Mouse (Mus musculus) neural tube, embryonic 15.5 days (tissue): ENCODE results near the gene Dst. TPM values are rescaled to one million over a fixed set of nuclear protein-coding genes. Genes with fewer than 3 reads are reported as not detected.

ENCODE experiments used
- ATAC-seq: fragments of 200-750 bp; cut with Nextera tagmentation; 2 replicates; pipeline ENCODE4 v1.8.0; 2017; ENCODE audit warnings: mild to moderate bottlenecking, moderate TSS enrichment, moderate library complexity; ENCODE audit not compliant: low FRiP score
- H3K27ac ChIP-seq: fragments of 300-500 bp; sonication (generic); replicated peaks from 2 replicates; pipeline ENCODE4 v1.5.1; 2015; ENCODE audit warnings: mild to moderate bottlenecking, inconsistent platforms
- H3K27me3 ChIP-seq: fragments of 300-500 bp; sonication (generic); replicated peaks from 2 replicates; pipeline ENCODE4 v1.6.1; 2015; ENCODE audit warnings: inconsistent platforms
- H3K36me3 ChIP-seq: fragments of 300-500 bp; sonication (generic); 2 replicates; pipeline ENCODE4 v1.6.1; 2015; ENCODE audit warnings: inconsistent platforms
- H3K4me1 ChIP-seq: fragments of 300-500 bp; sonication (generic); 2 replicates; pipeline ENCODE4 v1.6.1; 2015; ENCODE audit warnings: inconsistent platforms
- H3K4me2 ChIP-seq: fragments of 300-500 bp; sonication (generic); 2 replicates; pipeline ENCODE4 v1.6.1; 2015; ENCODE audit warnings: inconsistent platforms, mild to moderate bottlenecking, moderate library complexity
- H3K4me3 ChIP-seq: fragments of 300-500 bp; sonication (generic); replicated peaks from 2 replicates; pipeline ENCODE4 v1.5.1; 2015; ENCODE audit warnings: mild to moderate bottlenecking, inconsistent platforms
- H3K9ac ChIP-seq: fragments of 300-500 bp; sonication (generic); replicated peaks from 2 replicates; pipeline ENCODE4 v1.6.1; 2015; ENCODE audit warnings: mild to moderate bottlenecking, inconsistent platforms
- H3K9me3 ChIP-seq: fragments of 300-500 bp; sonication (generic); replicated peaks from 2 replicates; pipeline ENCODE4 v1.6.1; 2016; ENCODE audit warnings: inconsistent platforms
- WGBS: fragments of 180-500 bp; shearing (Covaris S2); methylation state at CpG from one replicate; pipeline ENCODE4 v1.1.7; 2015; ENCODE audit warnings: mixed read lengths; 5-methylcytosine and 5-hydroxymethylcytosine counted together
- polyA plus RNA-seq: library from polyadenylated mRNA; unstranded; fragments of >200 nt; fragmentation: Nextera tagmentation; extraction: Ambion mirVana; gene quantifications from 2 replicates; pipeline ENCODE4 v1.2.1, GENCODE M21; 2015

Gene Dst
- polyA plus RNA-seq, 1 experiment from 2014 or later: 38.0 TPM

DNA sequence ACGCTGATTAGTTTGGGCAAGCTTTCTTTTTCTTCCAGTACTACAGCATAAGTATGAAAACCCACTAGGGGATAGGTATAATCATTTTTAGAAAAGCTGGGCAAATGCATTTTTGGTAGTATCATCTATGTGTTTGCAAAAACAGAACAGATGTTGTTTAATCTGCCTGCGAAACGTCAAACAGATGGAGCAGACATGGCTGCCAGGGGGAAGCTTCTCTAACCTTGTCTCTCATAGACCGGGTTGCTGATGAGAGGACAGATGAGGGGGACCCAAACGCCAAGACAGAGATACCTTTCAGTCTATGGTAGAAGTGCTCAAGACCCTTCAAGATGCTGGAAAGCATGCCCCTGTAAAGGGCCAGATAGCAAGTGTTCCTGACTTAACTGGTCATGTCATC lies 40.5 kb downstream of the Dst start:
- Histone ChIP-seq H3K36me3 (no peaks in the 10 kb centered on the region), H3K4me1 (no peaks in the 10 kb centered on the region), H3K27me3 (no peaks in the 10 kb centered on the region), H3K4me3 (no peak overlapping the region), H3K27ac (no peak overlapping the region), H3K4me2 (no peak overlapping the region), H3K9me3 (no peaks in the 10 kb centered on the region), H3K9ac (no peak overlapping the region)
- 72% methylated on average over 5 of the region's 5 CpGs for WGBS
- ATAC-seq: no peak

DNA sequence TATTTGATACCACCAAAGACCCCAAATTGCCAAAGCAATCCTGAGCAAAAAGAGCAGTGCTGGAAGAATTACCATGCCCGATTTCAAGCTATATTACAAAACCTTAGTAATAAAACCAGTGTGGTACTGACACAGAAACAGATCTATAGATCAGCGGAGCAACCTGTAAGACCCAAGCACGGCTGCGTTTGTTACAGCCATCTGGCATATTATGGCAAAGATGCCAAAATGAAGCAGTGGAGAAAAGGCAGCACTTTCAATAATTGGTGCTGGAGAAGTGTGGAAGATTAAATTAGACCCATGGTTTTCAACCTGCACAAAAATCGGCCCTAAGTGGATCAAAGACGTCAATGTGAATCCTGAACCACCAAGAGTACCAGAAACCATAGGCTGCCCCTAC lies 47.6 kb downstream of the Dst start:
- WGBS: 96% methylated on average over 6 of the region's 6 CpGs
- H3K4me2 ChIP-seq: no peak overlapping the region
- H3K4me3 ChIP-seq: no peak overlapping the region
- no peaks in the 10 kb centered on the region for H3K36me3 ChIP-seq
- no peaks in the 10 kb centered on the region for H3K4me1 ChIP-seq
- H3K27ac ChIP-seq: no peak overlapping the region
- H3K9ac ChIP-seq: no peak overlapping the region
- H3K9me3 ChIP-seq: peaks cover 3% of the 10 kb centered on the region; the same call in 1 of the 2 replicates
- ATAC-seq: no peak
- H3K27me3 ChIP-seq: no peaks in the 10 kb centered on the region

DNA sequence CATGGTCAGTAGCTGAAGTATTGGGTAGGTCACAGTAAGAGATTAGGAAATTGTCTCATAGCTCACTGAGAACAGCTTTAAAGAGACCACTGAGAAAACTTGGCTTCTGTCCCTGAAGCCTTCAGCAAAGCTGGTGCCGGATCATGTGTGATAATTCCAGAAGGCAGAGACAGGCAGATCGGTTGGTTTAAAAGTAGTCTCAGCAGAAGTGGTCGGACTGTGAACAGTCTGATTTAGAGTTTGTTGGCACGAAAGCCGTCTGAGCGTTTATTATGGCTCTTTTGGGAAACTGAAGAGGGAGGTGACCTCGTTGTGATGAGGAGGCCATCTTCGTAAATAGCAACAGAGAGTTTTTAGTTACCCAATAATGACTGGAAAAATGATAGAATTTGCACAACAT lies 52.4 kb downstream of the Dst start:
- Histone ChIP-seq H3K4me2 (no peak overlapping the region), H3K4me1 (no peaks in the 10 kb centered on the region), H3K36me3 (no peaks in the 10 kb centered on the region), H3K4me3 (no peak overlapping the region), H3K27me3 (no peaks in the 10 kb centered on the region), H3K9ac (no peak overlapping the region), H3K9me3 (peaks cover 3% of the 10 kb centered on the region; the same call in 1 of the 2 replicates), H3K27ac (no peak overlapping the region)
- 70% methylated on average over 8 of the region's 8 CpGs for WGBS
- ATAC-seq: no peak

DNA sequence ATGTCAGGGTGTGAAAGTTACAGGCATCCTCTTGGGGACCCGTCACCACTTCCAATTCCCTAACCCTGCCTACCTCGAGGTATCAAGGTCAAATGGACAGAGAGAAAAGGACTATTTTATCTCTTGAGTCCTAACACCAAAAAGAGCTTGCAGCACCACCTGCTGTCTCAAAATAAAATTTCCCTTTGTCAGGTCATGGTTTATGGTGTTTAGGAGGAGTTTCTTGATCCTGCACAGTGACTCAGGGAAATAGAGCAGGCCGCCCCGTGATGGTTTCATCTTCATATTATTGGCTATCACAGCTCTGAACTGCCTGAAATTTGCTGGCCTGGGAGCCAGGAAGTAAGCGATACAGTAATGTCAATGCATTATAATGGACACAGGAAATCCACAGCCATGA lies 56.6 kb downstream of the Dst start:
- Histone ChIP-seq H3K9ac (no peak overlapping the region), H3K27me3 (no peaks in the 10 kb centered on the region), H3K9me3 (no peaks in the 10 kb centered on the region), H3K27ac (no peak overlapping the region), H3K36me3 (no peaks in the 10 kb centered on the region), H3K4me3 (no peak overlapping the region), H3K4me2 (no peak overlapping the region), H3K4me1 (no peaks in the 10 kb centered on the region)
- ATAC-seq: 0 out of 2 replicates have a peak, but pooled peaks have one; percentile 37
- 56% methylated on average over 5 of the region's 5 CpGs for WGBS

DNA sequence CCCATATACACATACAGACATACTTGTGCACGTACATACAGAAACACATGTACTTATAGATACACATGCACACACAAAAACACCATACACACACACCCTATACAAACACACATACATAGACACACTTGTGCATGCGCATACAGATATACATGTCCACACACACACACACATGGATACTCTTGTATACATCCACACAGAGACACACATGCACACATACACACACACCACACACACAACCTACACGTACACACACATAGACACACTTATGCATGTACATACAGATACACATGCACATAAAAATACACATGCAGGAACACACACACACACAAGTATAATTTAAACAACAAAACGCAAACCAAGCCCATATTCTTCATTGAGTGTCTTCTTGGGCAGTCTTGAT lies 57.8 kb downstream of the Dst start:
- Histone ChIP-seq H3K4me2 (no peak overlapping the region), H3K27me3 (no peaks in the 10 kb centered on the region), H3K9ac (no peak overlapping the region), H3K36me3 (no peaks in the 10 kb centered on the region), H3K27ac (no peak overlapping the region), H3K4me1 (no peaks in the 10 kb centered on the region), H3K4me3 (no peak overlapping the region), H3K9me3 (no peaks in the 10 kb centered on the region)
- ATAC-seq: no peak
- 85% methylated on average over 4 of the region's 4 CpGs for WGBS

DNA sequence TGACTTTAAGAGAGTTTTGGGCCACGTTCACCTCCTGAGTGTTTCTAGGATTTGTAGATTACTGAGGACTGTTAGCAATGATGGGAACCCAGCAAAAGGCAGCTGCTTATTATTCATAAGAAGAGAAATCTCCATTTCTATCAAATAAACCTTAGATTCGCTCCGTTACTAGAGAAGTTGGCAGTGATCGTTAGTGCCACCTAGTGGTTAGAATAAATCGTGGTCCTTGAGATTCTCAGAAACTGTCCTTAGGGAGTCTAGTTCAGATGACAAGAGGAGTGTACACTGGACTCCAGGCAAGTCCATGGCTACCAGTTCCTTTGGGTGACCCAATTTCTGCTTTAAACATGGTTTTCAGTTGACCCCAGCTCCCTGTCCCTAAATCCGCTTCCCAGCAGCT lies 58.3 kb downstream of the Dst start:
- Histone ChIP-seq H3K4me3 (no peak overlapping the region), H3K36me3 (no peaks in the 10 kb centered on the region), H3K9ac (no peak overlapping the region), H3K27ac (no peak overlapping the region), H3K27me3 (no peaks in the 10 kb centered on the region), H3K9me3 (no peaks in the 10 kb centered on the region), H3K4me2 (no peak overlapping the region), H3K4me1 (no peaks in the 10 kb centered on the region)
- WGBS: 32% methylated on average over 6 of the region's 6 CpGs
- no peak for ATAC-seq

DNA sequence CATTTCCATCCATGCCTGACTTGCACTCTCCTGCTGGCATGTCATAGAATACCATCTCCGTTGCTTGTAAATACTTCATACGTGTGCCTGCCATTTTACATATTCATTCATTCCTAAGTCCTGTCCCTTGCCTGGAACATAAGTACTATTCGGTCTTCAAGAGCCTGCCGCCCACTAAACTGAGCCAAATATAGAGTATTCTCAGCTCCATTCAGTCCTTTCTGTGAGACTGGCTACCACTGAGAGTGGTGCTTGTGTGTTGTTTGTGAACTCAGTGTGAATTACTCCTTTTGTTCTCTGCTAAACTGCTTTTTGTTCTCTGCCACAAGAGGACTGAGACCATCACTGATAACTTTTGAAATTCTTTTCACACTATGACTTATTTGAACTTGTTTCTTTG lies 59.2 kb downstream of the Dst start:
- 53% methylated on average over 4 of the region's 4 CpGs for WGBS
- Histone ChIP-seq H3K36me3 (no peaks in the 10 kb centered on the region), H3K4me1 (no peaks in the 10 kb centered on the region), H3K9me3 (no peaks in the 10 kb centered on the region), H3K27ac (no peak overlapping the region), H3K27me3 (no peaks in the 10 kb centered on the region), H3K9ac (no peak overlapping the region), H3K4me3 (no peak overlapping the region), H3K4me2 (no peak overlapping the region)
- ATAC-seq: no peak

DNA sequence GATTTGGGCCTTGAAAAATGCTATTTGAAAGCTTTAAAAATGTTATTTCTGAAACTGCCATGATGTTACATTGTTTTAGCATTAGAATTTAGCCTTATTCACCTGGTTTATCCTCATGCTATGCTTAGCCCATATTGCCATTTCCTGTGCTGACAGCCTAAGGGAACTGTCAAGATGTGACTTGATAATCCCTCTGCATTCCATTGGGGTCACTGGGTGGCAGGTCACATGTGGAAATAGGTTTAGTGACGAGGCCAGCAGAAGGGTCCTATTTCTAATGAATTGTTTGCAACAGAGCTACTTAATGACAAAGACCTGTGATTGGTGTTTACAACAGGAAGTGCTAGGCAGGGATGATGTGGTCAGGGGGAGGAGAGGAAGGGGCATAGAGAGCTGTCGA lies 61.9 kb downstream of the Dst start:
- H3K9me3 ChIP-seq: no peaks in the 10 kb centered on the region
- H3K4me2 ChIP-seq: no peak overlapping the region
- H3K9ac ChIP-seq: no peak overlapping the region
- WGBS: 40% methylated on average over 2 of the region's 2 CpGs
- no peaks in the 10 kb centered on the region for H3K27me3 ChIP-seq
- no peaks in the 10 kb centered on the region for H3K36me3 ChIP-seq
- no peak overlapping the region for H3K4me3 ChIP-seq
- no peak overlapping the region for H3K27ac ChIP-seq
- ATAC-seq: no peak
- H3K4me1 ChIP-seq: no peaks in the 10 kb centered on the region

DNA sequence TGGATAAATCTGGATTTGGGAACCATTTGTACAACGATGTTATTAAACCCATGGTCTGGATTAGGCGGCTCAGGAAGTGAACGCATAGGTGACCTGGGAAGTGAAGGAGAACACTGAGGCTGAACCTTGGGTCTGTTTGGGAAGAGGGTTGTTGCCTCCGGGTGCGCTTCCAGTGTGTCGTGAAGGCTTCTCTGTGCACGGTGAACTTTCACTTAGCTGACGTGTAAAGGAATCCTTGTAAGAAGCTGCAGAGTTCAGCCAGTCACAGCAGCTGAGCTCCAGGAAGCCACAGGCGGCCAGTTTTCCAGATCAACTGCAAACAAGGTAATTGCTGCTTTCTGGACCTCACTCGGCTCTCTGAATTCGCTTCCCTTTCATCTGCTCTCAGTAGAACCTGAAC lies 66.4 kb downstream of the Dst start:
- no peaks in the 10 kb centered on the region for H3K9me3 ChIP-seq
- no peak overlapping the region for H3K4me2 ChIP-seq
- WGBS: 91% methylated on average over 11 of the region's 11 CpGs
- no peak for ATAC-seq
- H3K4me1 ChIP-seq: no peaks in the 10 kb centered on the region
- H3K4me3 ChIP-seq: no peak overlapping the region
- H3K27ac ChIP-seq: no peak overlapping the region
- H3K27me3 ChIP-seq: no peaks in the 10 kb centered on the region
- no peaks in the 10 kb centered on the region for H3K36me3 ChIP-seq
- H3K9ac ChIP-seq: no peak overlapping the region

DNA sequence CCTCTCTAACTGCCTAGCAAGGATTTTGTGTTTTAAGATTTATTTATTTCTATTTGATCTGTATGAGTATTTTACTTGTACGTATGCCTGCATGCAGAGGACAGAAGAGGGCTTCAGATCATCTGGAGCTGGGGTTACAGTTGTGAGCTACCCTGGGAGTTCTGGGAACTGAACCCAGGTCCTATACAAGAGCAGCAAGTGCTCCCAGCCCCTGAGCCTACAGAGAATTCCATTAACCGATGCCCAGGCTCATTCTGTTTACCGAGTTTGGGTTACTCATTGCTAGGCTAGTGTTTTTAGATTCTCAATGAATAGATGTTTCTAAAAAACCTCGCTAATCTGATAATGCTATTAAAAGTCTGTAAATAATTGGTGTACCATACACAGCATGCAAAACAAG lies 67.3 kb downstream of the Dst start:
- WGBS: 84% methylated on average over 4 of the region's 4 CpGs

DNA sequence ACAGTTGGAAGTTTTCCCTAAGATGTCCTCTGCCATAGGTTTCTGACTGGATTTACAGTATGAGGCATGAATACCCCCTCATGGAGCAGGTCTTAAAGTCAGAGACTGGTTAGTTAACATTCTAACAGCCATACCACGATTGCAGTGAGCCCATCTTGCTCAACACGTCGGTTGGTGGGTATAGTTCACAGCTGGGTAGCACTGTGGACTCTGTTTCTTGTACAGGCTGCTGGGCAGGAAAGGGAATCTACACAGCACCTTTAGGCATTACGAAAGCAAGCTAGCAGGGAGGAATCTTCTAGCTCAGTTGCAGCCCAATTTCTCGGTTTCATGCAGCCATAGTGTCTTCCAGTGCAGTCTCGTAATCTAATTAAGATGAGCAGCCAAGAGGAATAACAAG lies 69.8 kb downstream of the Dst start:
- Histone ChIP-seq H3K4me2 (no peak overlapping the region), H3K9me3 (no peaks in the 10 kb centered on the region), H3K27me3 (no peaks in the 10 kb centered on the region), H3K27ac (no peak overlapping the region), H3K4me3 (no peak overlapping the region), H3K4me1 (no peaks in the 10 kb centered on the region), H3K9ac (no peak overlapping the region), H3K36me3 (no peaks in the 10 kb centered on the region)
- no peak for ATAC-seq
- 83% methylated on average over 6 of the region's 6 CpGs for WGBS

More for the DNA sequence above, 67.3 kb downstream of the Dst start:
- H3K4me2 ChIP-seq: no peak overlapping the region
- no peaks in the 10 kb centered on the region for H3K27me3 ChIP-seq
- H3K36me3 ChIP-seq: no peaks in the 10 kb centered on the region
- H3K9ac ChIP-seq: no peak overlapping the region
- no peaks in the 10 kb centered on the region for H3K4me1 ChIP-seq
- H3K27ac ChIP-seq: no peak overlapping the region
- no peak for ATAC-seq
- no peak overlapping the region for H3K4me3 ChIP-seq
- no peaks in the 10 kb centered on the region for H3K9me3 ChIP-seq

DNA sequence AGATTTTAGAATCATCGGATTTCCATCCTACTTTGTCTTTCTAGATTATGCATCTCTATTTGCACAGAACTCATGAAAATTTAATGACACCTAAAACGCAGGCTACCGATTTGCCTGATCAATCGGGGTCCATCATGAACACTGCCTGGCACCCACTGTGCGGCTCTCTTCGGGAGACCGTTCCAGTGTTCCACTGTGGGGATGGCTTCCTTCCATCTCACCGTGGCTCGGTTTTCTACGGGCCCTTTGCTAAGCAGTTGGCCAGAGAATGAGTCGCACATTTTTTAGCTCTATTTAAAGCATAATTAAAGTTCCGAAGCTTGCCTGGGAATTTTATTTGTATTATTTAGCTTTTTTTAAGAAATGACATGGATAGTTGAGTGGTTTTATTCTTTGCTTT lies 72.4 kb downstream of the Dst start:
- Histone ChIP-seq H3K9me3 (no peaks in the 10 kb centered on the region), H3K27ac (no peak overlapping the region), H3K36me3 (no peaks in the 10 kb centered on the region), H3K27me3 (no peaks in the 10 kb centered on the region), H3K4me1 (no peaks in the 10 kb centered on the region), H3K9ac (no peak overlapping the region), H3K4me2 (no peak overlapping the region), H3K4me3 (no peak overlapping the region)
- no peak for ATAC-seq
- 65% methylated on average over 12 of the region's 12 CpGs for WGBS

DNA sequence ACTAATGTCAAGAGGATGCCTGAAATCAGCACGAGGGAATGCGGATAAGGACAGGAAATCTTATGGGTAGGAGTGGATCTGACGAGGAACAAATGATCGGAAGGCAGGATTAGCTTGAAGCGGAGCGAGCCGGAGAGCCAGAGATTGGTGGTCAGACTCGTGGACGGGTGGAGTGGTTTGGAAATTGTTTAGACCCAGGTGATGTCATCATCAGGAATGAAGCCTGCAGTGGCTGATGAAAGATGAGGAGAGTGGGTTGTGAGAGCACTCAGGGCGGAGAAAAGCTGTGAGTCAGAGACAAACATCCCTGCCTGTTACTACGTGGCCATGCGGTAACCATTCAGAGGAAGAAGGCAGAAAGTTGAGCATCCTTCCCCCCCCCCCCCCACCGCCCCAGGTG lies 81.6 kb downstream of the Dst start:
- Histone ChIP-seq H3K4me1 (no peaks in the 10 kb centered on the region), H3K27ac (no peak overlapping the region), H3K36me3 (no peaks in the 10 kb centered on the region), H3K27me3 (no peaks in the 10 kb centered on the region), H3K9me3 (no peaks in the 10 kb centered on the region), H3K4me2 (no peak overlapping the region), H3K9ac (no peak overlapping the region), H3K4me3 (no peak overlapping the region)
- ATAC-seq: no peak; the same call in 1 of the 2 replicates
- 89% methylated on average over 12 of the region's 13 CpGs for WGBS
